Mouse (Mus musculus): Measurements from ENCODE around the gene Ccr9. TPM values are rescaled to one million over a fixed set of nuclear protein-coding genes. Genes with fewer than 3 reads are reported as not detected.
"Not testable (repeated sequence)": the region's sequence is repeated elsewhere in the genome, so short reads cannot be mapped to it uniquely, and the experiment has no call there.

Gene Ccr9
- polyA plus RNA-seq, 1 experiment from 2014 or later, result 0.03 TPM

DNA sequence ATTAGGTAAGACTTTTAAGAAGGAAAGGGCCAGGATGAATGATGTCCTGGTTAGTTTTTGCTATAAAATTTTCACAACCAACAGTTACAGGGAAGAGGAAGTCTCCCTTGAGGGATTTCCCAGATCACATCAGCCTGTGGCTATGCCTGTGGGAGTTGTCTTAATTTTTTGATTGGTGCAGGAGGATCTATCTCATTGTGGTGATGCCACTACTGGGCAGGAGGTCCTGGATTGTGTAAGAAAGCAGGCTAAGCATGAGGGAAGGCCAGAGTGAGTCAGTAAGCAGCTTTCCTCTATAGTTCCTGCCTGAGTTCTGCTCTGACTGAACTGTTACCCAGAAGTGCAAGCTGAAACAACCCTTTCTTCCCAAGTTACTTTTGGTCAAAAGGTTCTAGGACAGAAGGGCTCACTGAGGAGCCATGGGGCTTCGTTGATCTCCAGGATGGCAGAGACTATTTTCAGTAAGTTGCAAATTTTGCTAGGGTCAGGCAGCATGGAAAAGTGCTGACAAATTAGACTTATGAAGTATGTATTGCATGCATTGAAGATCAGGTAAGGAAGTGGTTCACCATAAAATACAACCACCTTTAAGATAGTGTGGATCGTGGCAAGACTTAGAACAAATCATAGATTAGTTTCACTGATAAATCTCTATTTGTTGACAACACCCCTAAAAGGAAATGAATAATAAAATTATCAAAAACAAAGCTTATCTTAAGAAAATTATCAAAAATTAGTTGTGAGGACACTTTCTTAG, 44.7 kb downstream of the Ccr9 start:
- H3K36me3 ChIP-seq (ENCODE audit: control insufficient read depth, insufficient read depth, low read length), result no peaks in the 10 kb centered on the region
- H3K4me3 ChIP-seq (ENCODE audit: low read depth, low read length), result no peak overlapping the region
- DNase-seq (ENCODE audit: low spot score) (no peak), ATAC-seq (ENCODE audit: insufficient number of reproducible peaks, low FRiP score, low TSS enrichment, low read depth) (no peak)
- H3K4me1 ChIP-seq (ENCODE audit: control insufficient read depth, insufficient read depth, low read length), result no peaks in the 10 kb centered on the region
- H3K27me3 ChIP-seq (ENCODE audit: control insufficient read depth, insufficient read depth, low read length), result no peaks in the 10 kb centered on the region
- 75% methylated on average over 2 of the region's 2 CpGs for whole genome bisulfite sequencing
- H3K27ac ChIP-seq (replicated peaks; ENCODE audit: low read depth, low read length), result no peak overlapping the region
- no peaks in the 10 kb centered on the region for H3K9me3 ChIP-seq (ENCODE audit: control insufficient read depth, low read length)
- no peak overlapping the region for H3K4me2 ChIP-seq (ENCODE audit: low read depth, severe bottlenecking)
- no peak overlapping the region for H3K9ac ChIP-seq (ENCODE audit: low read length)

DNA sequence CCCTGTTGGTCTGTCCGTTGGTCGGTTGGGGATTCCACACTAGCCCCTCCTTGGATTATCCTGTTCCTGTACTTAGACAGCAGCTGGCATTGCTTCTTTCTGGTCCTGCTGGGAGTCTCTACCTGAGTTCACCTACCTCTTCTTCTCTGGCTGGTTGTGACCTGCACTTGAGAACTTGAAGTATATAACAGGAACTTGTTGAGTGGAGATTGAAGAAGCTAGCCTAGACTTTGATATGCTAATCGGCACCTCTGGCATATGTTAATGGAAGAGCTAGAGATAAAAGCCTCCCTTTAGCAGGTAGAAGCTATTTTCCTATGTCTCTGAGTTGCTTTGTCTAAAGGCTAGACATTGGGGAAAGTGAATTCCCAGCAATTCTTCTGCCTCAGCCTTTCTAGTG, 53.0 kb downstream of the Ccr9 start:
- no peak overlapping the region for H3K9ac ChIP-seq (ENCODE audit: low read length)
- H3K27ac ChIP-seq (replicated peaks; ENCODE audit: low read depth, low read length), result no peak overlapping the region
- WGBS, result 76% methylated on average over 3 of the region's 3 CpGs
- H3K9me3 ChIP-seq (ENCODE audit: control insufficient read depth, low read length), result no peaks in the 10 kb centered on the region
- H3K4me2 ChIP-seq (ENCODE audit: low read depth, severe bottlenecking), result no peak overlapping the region
- DNase-seq (ENCODE audit: low spot score) (no peak), ATAC-seq (ENCODE audit: insufficient number of reproducible peaks, low FRiP score, low TSS enrichment, low read depth) (no peak)
- no peaks in the 10 kb centered on the region for H3K36me3 ChIP-seq (ENCODE audit: control insufficient read depth, insufficient read depth, low read length)
- no peaks in the 10 kb centered on the region for H3K4me1 ChIP-seq (ENCODE audit: control insufficient read depth, insufficient read depth, low read length)
- no peaks in the 10 kb centered on the region for H3K27me3 ChIP-seq (ENCODE audit: control insufficient read depth, insufficient read depth, low read length)
- H3K4me3 ChIP-seq (ENCODE audit: low read depth, low read length), result no peak overlapping the region

DNA sequence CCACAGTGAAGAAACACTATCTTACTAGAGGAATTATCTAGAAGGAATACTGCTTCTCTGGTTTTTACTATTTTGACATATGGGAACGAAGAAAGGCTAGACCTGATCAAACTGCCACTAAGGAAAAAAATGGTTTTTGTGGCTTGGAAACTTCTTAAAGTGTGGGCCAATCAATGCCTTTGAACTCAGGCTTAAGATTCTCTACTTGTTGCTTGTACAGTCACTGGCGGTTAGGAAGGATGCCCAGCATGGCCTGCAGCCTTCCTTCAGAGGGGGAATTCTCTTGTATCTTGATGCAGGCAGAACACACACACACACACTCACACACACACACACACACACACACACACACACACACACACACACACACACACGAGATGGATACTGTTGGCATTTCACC, 55.9 kb downstream of the Ccr9 start:
- WGBS, result 90% methylated on average over 3 of the region's 3 CpGs
- no peak for ATAC-seq (ENCODE audit: insufficient number of reproducible peaks, low FRiP score, low TSS enrichment, low read depth)

DNA sequence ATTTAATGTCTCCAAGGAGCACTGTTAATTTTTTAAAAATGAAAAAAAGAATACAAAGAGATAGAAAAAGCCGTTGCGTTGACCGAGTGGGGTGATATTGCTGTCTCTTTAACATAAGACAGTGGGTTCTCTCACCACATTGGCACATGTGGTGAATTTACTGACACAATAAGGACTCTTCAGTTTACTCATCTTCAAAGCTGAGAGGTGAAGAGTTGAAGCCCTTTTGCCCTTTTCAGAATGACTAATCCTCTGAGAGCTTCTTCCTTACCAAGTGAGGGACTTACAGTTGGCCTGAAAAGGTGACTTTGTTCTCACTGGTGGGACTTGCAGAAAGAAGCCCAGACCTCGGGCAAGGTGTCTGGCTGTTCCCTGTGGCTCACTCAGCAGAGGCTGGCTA, 62.6 kb downstream of the Ccr9 start:
- Histone ChIP-seq H3K27me3 (ENCODE audit: control insufficient read depth, insufficient read depth, low read length) (no peaks in the 10 kb centered on the region), H3K9ac (ENCODE audit: low read length) (no peak overlapping the region), H3K36me3 (ENCODE audit: control insufficient read depth, insufficient read depth, low read length) (no peaks in the 10 kb centered on the region), H3K27ac (replicated peaks; ENCODE audit: low read depth, low read length) (no peak overlapping the region), H3K4me2 (ENCODE audit: low read depth, severe bottlenecking) (no peak overlapping the region), H3K9me3 (ENCODE audit: control insufficient read depth, low read length) (no peaks in the 10 kb centered on the region), H3K4me3 (ENCODE audit: low read depth, low read length) (no peak overlapping the region), H3K4me1 (ENCODE audit: control insufficient read depth, insufficient read depth, low read length) (no peaks in the 10 kb centered on the region)
- WGBS, result 85% methylated on average over 4 of the region's 4 CpGs
- DNase-seq (ENCODE audit: low spot score), result no peak
- ATAC-seq (ENCODE audit: insufficient number of reproducible peaks, low FRiP score, low TSS enrichment, low read depth), result no peak

More for the DNA sequence above, 55.9 kb downstream of the Ccr9 start:
- Histone ChIP-seq H3K27ac (replicated peaks; ENCODE audit: low read depth, low read length) (no peak overlapping the region), H3K9ac (ENCODE audit: low read length) (no peak overlapping the region), H3K4me1 (ENCODE audit: control insufficient read depth, insufficient read depth, low read length) (no peaks in the 10 kb centered on the region), H3K27me3 (ENCODE audit: control insufficient read depth, insufficient read depth, low read length) (no peaks in the 10 kb centered on the region), H3K4me2 (ENCODE audit: low read depth, severe bottlenecking) (no peak overlapping the region), H3K9me3 (ENCODE audit: control insufficient read depth, low read length) (no peaks in the 10 kb centered on the region), H3K36me3 (ENCODE audit: control insufficient read depth, insufficient read depth, low read length) (no peaks in the 10 kb centered on the region), H3K4me3 (ENCODE audit: low read depth, low read length) (no peak overlapping the region)
- no peak for DNase-seq (ENCODE audit: low spot score)

DNA sequence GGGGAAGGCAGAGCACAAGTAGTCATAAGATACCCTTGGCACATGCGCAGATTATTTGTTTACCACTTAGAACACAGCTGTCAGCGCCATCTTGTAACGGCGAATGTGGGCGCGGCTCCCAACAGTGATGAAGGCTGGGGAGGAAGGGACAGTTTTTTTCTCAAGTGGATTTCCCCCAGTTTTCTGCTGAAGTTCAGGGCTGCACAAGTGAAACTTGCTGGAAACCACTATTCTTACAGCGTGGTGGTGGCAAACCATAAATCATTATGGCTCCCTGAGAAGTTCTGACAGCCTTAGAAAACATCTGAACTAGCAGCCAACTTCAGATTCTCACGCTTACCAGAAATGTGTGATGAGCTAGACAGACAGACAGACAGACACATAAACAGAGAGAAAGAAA, 71.4 kb downstream of the Ccr9 start:
- H3K9me3 ChIP-seq (ENCODE audit: control insufficient read depth, low read length); H3K4me1 ChIP-seq (ENCODE audit: control insufficient read depth, insufficient read depth, low read length); H3K4me3 ChIP-seq (ENCODE audit: low read depth, low read length); DNase-seq (ENCODE audit: low spot score); H3K36me3 ChIP-seq (ENCODE audit: control insufficient read depth, insufficient read depth, low read length); H3K27me3 ChIP-seq (ENCODE audit: control insufficient read depth, insufficient read depth, low read length); ATAC-seq (ENCODE audit: insufficient number of reproducible peaks, low FRiP score, low TSS enrichment, low read depth); H3K4me2 ChIP-seq (ENCODE audit: low read depth, severe bottlenecking); H3K9ac ChIP-seq (ENCODE audit: low read length); H3K27ac ChIP-seq (replicated peaks; ENCODE audit: low read depth, low read length): not testable (repeated sequence)
- 94% methylated on average over 7 of the region's 8 CpGs for WGBS

DNA sequence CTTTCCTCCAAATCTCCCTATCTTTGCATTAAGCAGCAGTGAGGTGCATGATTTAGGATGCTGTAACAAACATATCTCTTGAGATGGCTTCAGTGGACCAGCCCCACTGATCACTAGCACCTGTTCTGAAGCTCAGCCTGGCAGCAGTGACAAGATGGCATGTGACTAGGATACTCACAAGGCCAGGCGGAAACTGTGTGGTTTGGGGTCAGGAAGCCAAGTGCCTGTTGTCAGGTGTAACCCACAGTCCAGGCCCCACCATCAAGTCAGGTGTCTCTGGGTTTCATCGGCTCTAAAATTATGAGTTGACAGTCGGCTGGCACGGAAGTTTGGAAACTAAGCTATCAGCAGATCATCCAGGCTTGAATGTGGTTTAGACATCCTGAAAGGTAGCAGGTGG, 76.1 kb downstream of the Ccr9 start:
- 89% methylated on average over 4 of the region's 4 CpGs for WGBS
- Histone ChIP-seq H3K27ac (replicated peaks; ENCODE audit: low read depth, low read length) (no peak overlapping the region), H3K4me1 (ENCODE audit: control insufficient read depth, insufficient read depth, low read length) (no peaks in the 10 kb centered on the region), H3K9me3 (ENCODE audit: control insufficient read depth, low read length) (no peaks in the 10 kb centered on the region), H3K27me3 (ENCODE audit: control insufficient read depth, insufficient read depth, low read length) (no peaks in the 10 kb centered on the region), H3K36me3 (ENCODE audit: control insufficient read depth, insufficient read depth, low read length) (no peaks in the 10 kb centered on the region), H3K4me2 (ENCODE audit: low read depth, severe bottlenecking) (no peak overlapping the region), H3K4me3 (ENCODE audit: low read depth, low read length) (no peak overlapping the region), H3K9ac (ENCODE audit: low read length) (no peak overlapping the region)
- ATAC-seq (ENCODE audit: insufficient number of reproducible peaks, low FRiP score, low TSS enrichment, low read depth) (no peak), DNase-seq (ENCODE audit: low spot score) (no peak)

DNA sequence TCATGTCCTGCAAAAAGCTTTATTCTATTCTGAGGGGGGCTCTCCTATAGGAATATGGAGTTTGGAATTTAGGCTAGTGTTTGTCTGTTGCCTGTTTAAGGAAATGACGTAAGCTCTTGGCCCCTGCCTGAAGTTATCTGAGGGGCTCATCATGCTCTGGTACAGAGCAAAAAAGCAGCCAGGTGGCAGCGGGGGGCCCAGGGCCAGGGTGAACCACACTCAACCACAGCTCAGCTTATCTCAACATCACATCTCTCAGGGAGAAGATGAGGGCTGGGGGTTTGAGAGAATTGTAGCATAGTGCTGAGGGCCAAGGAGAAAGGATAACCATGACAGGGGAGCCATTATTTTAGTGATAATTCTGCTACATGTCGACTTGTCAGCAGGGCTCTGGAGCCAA, 78.5 kb downstream of the Ccr9 start:
- no peak overlapping the region for H3K4me2 ChIP-seq (ENCODE audit: low read depth, severe bottlenecking)
- 78% methylated on average over 3 of the region's 3 CpGs for WGBS
- DNase-seq (ENCODE audit: low spot score) (no peak), ATAC-seq (ENCODE audit: insufficient number of reproducible peaks, low FRiP score, low TSS enrichment, low read depth) (no peak)
- no peak overlapping the region for H3K9ac ChIP-seq (ENCODE audit: low read length)
- no peaks in the 10 kb centered on the region for H3K36me3 ChIP-seq (ENCODE audit: control insufficient read depth, insufficient read depth, low read length)
- no peaks in the 10 kb centered on the region for H3K9me3 ChIP-seq (ENCODE audit: control insufficient read depth, low read length)
- H3K27ac ChIP-seq (replicated peaks; ENCODE audit: low read depth, low read length), result no peak overlapping the region
- H3K4me1 ChIP-seq (ENCODE audit: control insufficient read depth, insufficient read depth, low read length), result no peaks in the 10 kb centered on the region
- H3K27me3 ChIP-seq (ENCODE audit: control insufficient read depth, insufficient read depth, low read length), result no peaks in the 10 kb centered on the region
- H3K4me3 ChIP-seq (ENCODE audit: low read depth, low read length), result no peak overlapping the region

DNA sequence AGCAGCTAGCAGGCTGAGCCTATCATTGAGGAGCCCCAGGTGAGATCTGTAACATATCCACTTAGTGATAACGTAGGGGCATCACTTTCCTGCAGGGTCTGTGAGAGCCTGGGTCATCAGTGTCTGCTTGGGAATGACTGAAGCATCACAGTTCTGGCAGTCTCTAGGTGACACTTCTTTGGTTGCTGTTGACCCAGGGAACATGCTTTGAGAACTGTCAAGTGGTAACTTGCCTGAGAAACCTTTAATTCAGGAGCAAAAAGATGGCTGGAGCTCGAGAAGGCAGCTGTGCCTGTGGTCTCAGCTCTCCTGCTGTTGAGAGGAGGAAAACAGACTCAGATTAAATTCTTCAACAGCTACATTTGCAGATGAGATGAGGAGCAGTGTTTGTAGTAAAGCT, 79.1 kb downstream of the Ccr9 start:
- Histone ChIP-seq H3K36me3 (ENCODE audit: control insufficient read depth, insufficient read depth, low read length) (no peaks in the 10 kb centered on the region), H3K9ac (ENCODE audit: low read length) (no peak overlapping the region), H3K4me2 (ENCODE audit: low read depth, severe bottlenecking) (no peak overlapping the region), H3K9me3 (ENCODE audit: control insufficient read depth, low read length) (no peaks in the 10 kb centered on the region), H3K4me1 (ENCODE audit: control insufficient read depth, insufficient read depth, low read length) (no peaks in the 10 kb centered on the region), H3K4me3 (ENCODE audit: low read depth, low read length) (no peak overlapping the region), H3K27me3 (ENCODE audit: control insufficient read depth, insufficient read depth, low read length) (no peaks in the 10 kb centered on the region), H3K27ac (replicated peaks; ENCODE audit: low read depth, low read length) (no peak overlapping the region)
- ATAC-seq (ENCODE audit: insufficient number of reproducible peaks, low FRiP score, low TSS enrichment, low read depth) (no peak), DNase-seq (ENCODE audit: low spot score) (no peak)
- 51% methylated on average over 2 of the region's 2 CpGs for WGBS

DNA sequence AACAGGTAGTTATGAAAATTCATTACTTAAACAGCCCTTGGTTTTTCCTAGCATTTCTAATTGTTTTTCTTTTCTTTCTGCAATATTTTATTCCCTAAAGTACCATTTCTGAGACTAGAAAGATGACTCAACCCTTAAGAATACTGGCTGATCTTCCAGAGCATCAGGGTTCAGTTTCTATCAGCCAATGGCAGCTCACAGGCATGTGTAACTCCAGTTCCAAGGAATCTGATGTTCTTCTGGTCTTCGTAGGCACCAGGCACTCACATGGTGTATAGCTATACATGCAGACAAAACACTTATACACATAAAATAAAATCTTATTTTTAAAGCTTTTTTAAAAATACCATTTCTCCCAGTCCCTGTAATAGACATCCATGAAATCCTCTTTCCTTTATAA, 79.9 kb downstream of the Ccr9 start:
- Histone ChIP-seq H3K4me2 (ENCODE audit: low read depth, severe bottlenecking) (no peak overlapping the region), H3K27ac (replicated peaks; ENCODE audit: low read depth, low read length) (no peak overlapping the region), H3K4me3 (ENCODE audit: low read depth, low read length) (no peak overlapping the region), H3K9me3 (ENCODE audit: control insufficient read depth, low read length) (no peaks in the 10 kb centered on the region), H3K36me3 (ENCODE audit: control insufficient read depth, insufficient read depth, low read length) (no peaks in the 10 kb centered on the region), H3K9ac (ENCODE audit: low read length) (no peak overlapping the region), H3K27me3 (ENCODE audit: control insufficient read depth, insufficient read depth, low read length) (no peaks in the 10 kb centered on the region), H3K4me1 (ENCODE audit: control insufficient read depth, insufficient read depth, low read length) (no peaks in the 10 kb centered on the region)
- 79% methylated on average over 1 of the region's 1 CpGs for WGBS
- DNase-seq (ENCODE audit: low spot score) (no peak), ATAC-seq (ENCODE audit: insufficient number of reproducible peaks, low FRiP score, low TSS enrichment, low read depth) (no peak)

All from limb, embryonic 11.5 days (tissue).